Mouse (Mus musculus) CH12.LX (cell line): ENCODE measurements around the gene Slc7a15. TPM values are rescaled to one million over a fixed set of nuclear protein-coding genes. Genes with fewer than 3 reads are reported as not detected.
A peak's percentile ranks its signal among the peaks of the same experiment; 100 is the strongest.

Experiments
- DNase-seq: peaks from one replicate; pipeline ENCODE4 v3.0.0-alpha.2; 2013; ENCODE audit errors: extremely low read depth
- H3K27ac ChIP-seq: 2 replicates; pipeline ENCODE4 v1.5.1; 2012; ENCODE audit warnings: low read depth, mild to moderate bottlenecking, control low read depth, moderate library complexity; ENCODE audit not compliant: insufficient read depth
- H3K27me3 ChIP-seq: replicated peaks from 2 replicates; pipeline ENCODE3; 2012; ENCODE audit warnings: inconsistent platforms
- H3K36me3 ChIP-seq, 2 experiments: replicated peaks in 1 of 2; 2 replicates each; pipeline versions ENCODE3 to v1.6.1; 2012; ENCODE audit warnings: inconsistent platforms in 1 of 2, low read length in 1 of 2, mild to moderate bottlenecking in 1 of 2, mixed read lengths in 1 of 2, moderate library complexity in 1 of 2; ENCODE audit not compliant: control insufficient read depth in 1 of 2, insufficient read depth in 1 of 2
- H3K4me1 ChIP-seq, 2 experiments: 2 replicates each; pipeline ENCODE4 v1.6.1; 2012; ENCODE audit warnings: inconsistent platforms in 1 of 2, moderate library complexity in 1 of 2; ENCODE audit not compliant: insufficient read depth in 2 of 2, control insufficient read depth in 1 of 2
- H3K4me2 ChIP-seq: 2 replicates; pipeline ENCODE4 v1.6.1; 2012; ENCODE audit warnings: low read depth, mild to moderate bottlenecking, control low read depth; ENCODE audit not compliant: poor library complexity, insufficient read depth, severe bottlenecking
- H3K4me3 ChIP-seq, 3 experiments: fragments of 150-350 bp in 1 of 3; sonication (generic) in 1 of 3; replicated peaks in 1 of 3; 2 replicates each; pipeline versions ENCODE3 to v1.5.1; 2011 to 2012; ENCODE audit warnings: low read depth in 2 of 3, low read length in 2 of 3, mild to moderate bottlenecking in 2 of 3, moderate library complexity in 2 of 3, control low read depth in 1 of 3, improper control_type of control experiment in 1 of 3, inconsistent platforms in 1 of 3, mixed read lengths in 1 of 3; ENCODE audit not compliant: poor library complexity in 1 of 3
- H3K79me2 ChIP-seq: replicated peaks from 2 replicates; pipeline ENCODE4 v1.6.1; 2012; ENCODE audit warnings: mild to moderate bottlenecking, moderate library complexity; ENCODE audit not compliant: control insufficient read depth, poor library complexity, insufficient read depth, severe bottlenecking; ENCODE audit errors: extremely low read depth
- H3K9ac ChIP-seq: 2 replicates; pipeline ENCODE4 v1.6.1; 2012; ENCODE audit warnings: low read depth, mild to moderate bottlenecking, control low read depth, moderate library complexity; ENCODE audit not compliant: insufficient read depth
- H3K9me3 ChIP-seq: replicated peaks from 2 replicates; pipeline ENCODE3; 2012; ENCODE audit warnings: low read length, inconsistent platforms, mixed read lengths
- BHLHE40 ChIP-seq: IDR thresholded peaks from 2 replicates; pipeline ENCODE4 v1.6.1; 2011; ENCODE audit warnings: mild to moderate bottlenecking, low read depth, low read length, improper control_type of control experiment
- CHD1 ChIP-seq: IDR thresholded peaks from 2 replicates; pipeline ENCODE4 v1.6.1; 2012; ENCODE audit warnings: low read depth, low read length, improper control_type of control experiment, inconsistent platforms
- CHD2 ChIP-seq: IDR thresholded peaks from 2 replicates; pipeline ENCODE4 v1.6.1; 2011; ENCODE audit warnings: low read length, improper control_type of control experiment
- CTCF ChIP-seq, 2 experiments: IDR thresholded peaks in 1 of 2; conservative IDR thresholded peaks in 1 of 2; 2 replicates each; pipeline ENCODE4 v1.5.1; 2011 to 2012; ENCODE audit warnings: low read depth in 2 of 2, low read length in 2 of 2, improper control_type of control experiment in 1 of 2, inconsistent platforms in 1 of 2, mild to moderate bottlenecking in 1 of 2, moderate library complexity in 1 of 2
- E2F4 ChIP-seq: IDR thresholded peaks from 2 replicates; pipeline ENCODE4 v1.6.1; 2011; ENCODE audit warnings: low read depth, low read length, improper control_type of control experiment; ENCODE audit not compliant: insufficient replicate concordance
- EP300 ChIP-seq: IDR thresholded peaks from 2 replicates; pipeline ENCODE4 v1.6.1; 2011; ENCODE audit warnings: low read length, improper control_type of control experiment
- ETS1 ChIP-seq: conservative IDR thresholded peaks from 2 replicates; pipeline ENCODE4 v1.6.1; 2012; ENCODE audit warnings: low read depth, mild to moderate bottlenecking, inconsistent platforms, low read length, improper control_type of control experiment, moderate library complexity
- GABPA ChIP-seq: IDR thresholded peaks from 2 replicates; pipeline ENCODE4 v1.6.1; 2012; ENCODE audit warnings: low read depth, low read length, improper control_type of control experiment, inconsistent platforms; ENCODE audit not compliant: insufficient replicate concordance
- IRF4 ChIP-seq: IDR thresholded peaks from 2 replicates; pipeline ENCODE4 v1.6.1; 2014; ENCODE audit warnings: low read depth, mild to moderate bottlenecking, inconsistent platforms, low read length, improper control_type of control experiment
- JUN ChIP-seq: IDR thresholded peaks from 2 replicates; pipeline ENCODE4 v1.6.1; 2011; ENCODE audit warnings: low read depth, mild to moderate bottlenecking, low read length, improper control_type of control experiment, moderate library complexity; ENCODE audit not compliant: insufficient read depth
- JUND ChIP-seq: conservative IDR thresholded peaks from 2 replicates; pipeline ENCODE4 v1.6.1; 2011; ENCODE audit warnings: low read depth, low read length, improper control_type of control experiment
- KAT2A ChIP-seq: IDR thresholded peaks from 2 replicates; pipeline ENCODE4 v1.6.1; 2012; ENCODE audit warnings: low read length, improper control_type of control experiment, inconsistent platforms; ENCODE audit not compliant: insufficient replicate concordance
- MAFK ChIP-seq: IDR thresholded peaks from 2 replicates; pipeline ENCODE4 v1.6.1; 2011; ENCODE audit warnings: low read length, improper control_type of control experiment; ENCODE audit not compliant: insufficient replicate concordance
- MAX ChIP-seq: IDR thresholded peaks from 2 replicates; pipeline ENCODE4 v1.6.1; 2011; ENCODE audit warnings: low read length, improper control_type of control experiment
- MAZ ChIP-seq: IDR thresholded peaks from 2 replicates; pipeline ENCODE4 v1.6.1; 2012; ENCODE audit warnings: low read depth, mild to moderate bottlenecking, inconsistent platforms, low read length, improper control_type of control experiment, moderate library complexity
- MEF2A ChIP-seq: IDR thresholded peaks from 2 replicates; pipeline ENCODE4 v1.6.1; 2014; ENCODE audit warnings: low read depth, mild to moderate bottlenecking, inconsistent platforms, low read length, improper control_type of control experiment, borderline replicate concordance
- MXI1 ChIP-seq: IDR thresholded peaks from 2 replicates; pipeline ENCODE4 v1.6.1; 2011; ENCODE audit warnings: mild to moderate bottlenecking, low read depth, low read length, improper control_type of control experiment
- MYC ChIP-seq: IDR thresholded peaks from 2 replicates; pipeline ENCODE4 v1.6.1; 2011; ENCODE audit warnings: low read depth, mild to moderate bottlenecking, improper control_type of control experiment, low read length
- NELFE ChIP-seq: IDR thresholded peaks from 2 replicates; pipeline ENCODE4 v1.6.1; 2011; ENCODE audit warnings: low read depth, low read length, improper control_type of control experiment
- PAX5 ChIP-seq: IDR thresholded peaks from 2 replicates; pipeline ENCODE4 v1.6.1; 2012; ENCODE audit warnings: low read length, inconsistent platforms, mixed read lengths
- POLR2AphosphoS2 ChIP-seq: IDR thresholded peaks from 2 replicates; pipeline ENCODE4 v1.6.1; 2011; ENCODE audit warnings: low read depth, low read length, improper control_type of control experiment
- RAD21 ChIP-seq: IDR thresholded peaks from 2 replicates; pipeline ENCODE4 v1.6.1; 2011; ENCODE audit warnings: low read depth, mild to moderate bottlenecking, low read length, improper control_type of control experiment, moderate library complexity
- RCOR1 ChIP-seq: conservative IDR thresholded peaks from 2 replicates; pipeline ENCODE4 v1.6.1; 2012; ENCODE audit warnings: low read depth, mild to moderate bottlenecking, inconsistent platforms, low read length, improper control_type of control experiment
- SMC3 ChIP-seq: IDR thresholded peaks from 2 replicates; pipeline ENCODE4 v1.6.1; 2011; ENCODE audit warnings: low read depth, low read length, improper control_type of control experiment
- TCF12 ChIP-seq: IDR thresholded peaks from 2 replicates; pipeline ENCODE4 v1.6.1; 2014; ENCODE audit warnings: low read depth, mild to moderate bottlenecking, inconsistent platforms, low read length, improper control_type of control experiment
- USF2 ChIP-seq: conservative IDR thresholded peaks from 2 replicates; pipeline ENCODE4 v1.6.1; 2011; ENCODE audit warnings: low read depth, low read length, improper control_type of control experiment
- ZC3H11A ChIP-seq: IDR thresholded peaks from 2 replicates; pipeline ENCODE4 v1.6.1; 2012; ENCODE audit warnings: low read depth, mild to moderate bottlenecking, inconsistent platforms, low read length, improper control_type of control experiment
- ZKSCAN1 ChIP-seq: IDR thresholded peaks from 2 replicates; pipeline ENCODE4 v1.6.1; 2012; ENCODE audit warnings: low read depth, inconsistent platforms, low read length, improper control_type of control experiment, borderline replicate concordance
- ZMIZ1 ChIP-seq: IDR thresholded peaks from 2 replicates; pipeline ENCODE4 v1.6.1; 2012; ENCODE audit warnings: low read depth, mild to moderate bottlenecking, inconsistent platforms, low read length, improper control_type of control experiment
- dilution Hi-C: fragments of 300-500 bp; cut with MboI; formaldehyde crosslinking; loops from 2 replicates; pipeline ENCODE4 v1.14.3; 2020; ENCODE audit warnings: low sequenced_read_pairs; ENCODE audit not compliant: extremely low pct_unique_long_range_greater_than_20kb, extremely low pct_ligation_motif_present
- in situ Hi-C: fragments of 300-500 bp; cut with MboI; formaldehyde crosslinking; loops from 3 replicates; pipeline ENCODE4 v1.14.3; 2019; ENCODE audit warnings: low sequenced_read_pairs, low pct_ligation_motif_present, low pct_unique_long_range_greater_than_20kb, mixed read lengths
- polyA plus RNA-seq: library from polyadenylated mRNA; unstranded; fragments of >175 nt; gene quantifications from 2 replicates; pipeline ENCODE4 v1.2.1, GENCODE M21; 2012; ENCODE audit warnings: low read depth; ENCODE audit not compliant: insufficient read length
- total RNA-seq, 2 experiments: library from RNA; depleted of rRNA; stranded (reverse); fragments of 300-350 nt in 1 of 2; fragments of >200 nt in 1 of 2; gene quantifications; 2 replicates each; pipeline ENCODE4 v1.2.3; 2012 to 2014

The Slc7a15 gene
- total and polyA plus RNA-seq, 3 experiments: not detected

DNA sequence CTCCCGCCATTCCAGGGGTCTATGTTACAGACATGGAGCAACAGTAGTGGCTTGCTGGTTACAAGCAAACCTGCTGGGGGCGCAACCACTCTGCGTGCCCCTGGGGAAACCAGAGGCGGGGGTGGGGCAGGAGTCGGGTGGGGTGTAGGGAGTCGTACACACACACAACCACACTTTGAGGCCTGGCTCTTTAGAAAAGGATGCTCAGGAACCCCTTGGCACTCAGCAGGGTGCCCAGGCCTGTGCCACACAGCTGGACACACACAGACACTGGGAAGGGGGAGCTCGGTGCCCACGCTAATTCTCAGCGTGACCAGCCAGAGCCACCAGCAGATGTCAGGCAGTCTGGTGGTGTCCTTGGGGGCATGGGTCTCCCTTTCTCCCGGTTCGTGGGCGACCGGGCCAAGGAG is 100.3 kb downstream of the Slc7a15 start:
- H3K27me3 ChIP-seq: no peaks in the 10 kb centered on the region
- TF ChIP-seq ZC3H11A: no peak
- peak in 1 of 2 experiments; percentile 39; a peak in 1 of 4 replicates for TF ChIP-seq CTCF (conservative IDR thresholded peaks at IDR 0.05 in 1 of 2, IDR thresholded peaks at IDR 0.05 in 1 of 2; ENCODE audit: low read depth in 2 of 2, low read length in 2 of 2)
- no peak for TF ChIP-seq E2F4
- no peak for TF ChIP-seq KAT2A
- TF ChIP-seq BHLHE40: no peak
- no peak for TF ChIP-seq TCF12
- no peak for TF ChIP-seq RCOR1
- peak overlapping the region; percentile 91 for H3K27ac ChIP-seq
- H3K36me3 ChIP-seq: peaks cover 0 to 7% of the 10 kb centered on the region in 2 experiments
- H3K9ac ChIP-seq: peak overlapping the region; percentile 96
- H3K9me3 ChIP-seq: no peaks in the 10 kb centered on the region
- peak overlapping the region; percentile 64 for H3K4me2 ChIP-seq
- peaks cover 4 to 36% of the 10 kb centered on the region in 2 experiments for H3K4me1 ChIP-seq
- in situ Hi-C loops: no loop called here
- H3K79me2 ChIP-seq: peaks cover 15% of the 10 kb centered on the region
- DNase-seq: peak; percentile 41
- peak overlapping the region; percentile 62 to 98 (median 76) for H3K4me3 ChIP-seq
- dilution Hi-C loops: no loop called here

DNA sequence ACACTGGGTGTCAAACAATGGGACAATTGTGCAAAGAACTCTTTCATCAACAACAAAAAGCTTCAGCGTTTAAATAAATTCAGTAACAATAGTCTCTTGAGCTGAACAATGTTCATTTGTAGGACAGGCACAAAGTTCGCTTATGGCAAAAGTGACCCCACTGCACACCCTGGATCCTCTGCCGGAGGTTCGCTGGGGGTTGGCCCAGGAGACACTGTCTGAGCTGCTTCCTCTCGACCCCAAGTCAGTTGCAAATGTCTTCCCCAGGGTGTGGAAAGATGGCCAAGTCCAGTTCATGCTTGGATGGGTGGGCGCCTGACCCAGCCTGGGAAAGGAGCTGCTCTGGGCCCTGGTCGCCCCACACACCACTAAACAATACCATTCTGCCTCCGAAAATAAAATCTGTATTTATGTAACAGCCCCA is 100.7 kb downstream of the Slc7a15 start:
- no peak for DNase-seq
- Histone ChIP-seq H3K27me3 (no peaks in the 10 kb centered on the region), H3K4me3 (peak overlapping the region; percentile 62 to 98 (median 76)), H3K27ac (no peak overlapping the region), H3K9ac (peak overlapping the region; percentile 96), H3K4me1 (peaks cover 4 to 36% of the 10 kb centered on the region in 2 experiments), H3K4me2 (peak overlapping the region; percentile 64), H3K36me3 (peaks cover 0 to 7% of the 10 kb centered on the region in 2 experiments), H3K9me3 (no peaks in the 10 kb centered on the region), H3K79me2 (peaks cover 15% of the 10 kb centered on the region)
- dilution Hi-C loops (no loop called here), in situ Hi-C loops (no loop called here)
- no peak for TF ChIP-seq JUN
- TF ChIP-seq RCOR1: 0 out of 2 replicates have a peak, but pooled peaks have one; percentile 47
- no peak for TF ChIP-seq MYC
- no peak for TF ChIP-seq ZKSCAN1
- TF ChIP-seq ZMIZ1: peak; percentile 32
- TF ChIP-seq SMC3: no peak
- no peak for TF ChIP-seq RAD21
- no peak; the same call in 1 of the 2 replicates for TF ChIP-seq MAX
- no peak for TF ChIP-seq GABPA
- TF ChIP-seq PAX5: no peak
- TF ChIP-seq JUND: no peak
- TF ChIP-seq POLR2AphosphoS2: no peak
- peak; percentile 31; the same call in 1 of the 2 replicates for TF ChIP-seq MXI1
- no peak for TF ChIP-seq NELFE
- TF ChIP-seq E2F4: no peak
- no peak for TF ChIP-seq CHD1
- TF ChIP-seq MAZ: no peak
- TF ChIP-seq TCF12: no peak
- TF ChIP-seq KAT2A: 0 out of 2 replicates have a peak, but pooled peaks have one; percentile 16
- peak; percentile 25; the same call in 1 of the 2 replicates for TF ChIP-seq CHD2
- no peak for TF ChIP-seq USF2
- 0 out of 2 replicates have a peak, but pooled peaks have one; percentile 21 for TF ChIP-seq MEF2A
- TF ChIP-seq MAFK: no peak
- 0 out of 2 replicates have a peak, but pooled peaks have one; percentile 21 for TF ChIP-seq BHLHE40
- TF ChIP-seq EP300: no peak
- TF ChIP-seq IRF4: no peak
- TF ChIP-seq ETS1: 0 out of 2 replicates have a peak, but pooled peaks have one; percentile 8
